Comparison of ENCODE assay signal across 17 mouse cellular contexts in the genomic region with DNA sequence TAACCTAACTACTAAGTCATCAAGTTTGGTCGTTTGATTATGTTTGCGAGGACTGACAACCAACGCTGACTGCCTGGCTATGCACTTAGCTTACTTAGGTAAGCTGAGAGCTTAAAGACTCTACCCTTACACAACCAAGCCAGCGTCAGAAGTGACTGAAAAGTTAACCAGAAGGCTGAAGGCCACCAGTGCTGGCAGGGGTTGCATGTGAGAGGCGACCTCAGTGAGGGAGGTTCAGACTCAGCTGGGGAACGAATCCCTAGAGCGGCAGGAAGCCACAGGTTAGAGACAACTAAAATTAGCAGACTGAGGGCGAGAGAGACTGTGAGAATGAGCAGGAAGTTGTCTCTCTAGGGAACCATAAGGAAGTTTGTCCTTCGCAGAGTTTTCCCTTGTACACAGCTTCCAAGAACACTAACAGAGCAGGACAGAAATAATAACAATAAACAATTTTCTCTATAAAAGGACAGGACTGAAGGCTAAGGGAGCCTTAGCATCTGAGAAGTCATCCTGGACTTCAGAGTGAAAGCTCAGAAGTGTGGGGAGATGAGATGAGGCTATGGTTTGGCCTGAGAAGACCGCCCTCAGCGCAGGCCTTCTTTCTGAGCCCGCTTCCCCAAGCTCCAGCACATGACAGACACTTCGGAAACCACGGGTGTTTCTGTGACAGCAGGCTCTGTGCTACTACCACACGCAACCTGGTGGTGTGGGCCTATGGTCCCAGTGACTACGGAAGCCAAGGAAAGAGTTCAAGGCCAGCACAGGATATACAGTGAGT.
DNase-seq lines count a peak whose midpoint lies in the region; ATAC-seq and TF ChIP-seq lines count a peak whose summit lies in the region.
"Had no signal": no experiment of that assay in that cellular context is flagged by ENCODE, and none has a peak within 500 bp of the region (broad histone marks: within the 10 kb centered on the region; RNA-seq: fewer than 3 reads in every experiment).

No protein-coding gene starts in this region.

- no peak for ATAC-seq in lung, embryonic 14.5 days (ENCODE audit: insufficient read depth)
- ATAC-seq in hindbrain, embryonic 16.5 days = no peak
- ATAC-seq: forebrain, embryonic 14.5 days; midbrain, embryonic 13.5 days had no signal

- H3K9ac ChIP-seq in lung, embryonic 14.5 days = no peak overlapping the region
- no peak overlapping the region for H3K9ac ChIP-seq in hindbrain, embryonic 16.5 days (ENCODE audit: low read depth, low read length)
- H3K9ac ChIP-seq: hindbrain, embryonic 13.5 days; liver, embryonic 14.5 days; midbrain, embryonic 13.5 days had no signal

- no peaks in the 10 kb centered on the region for H3K27me3 ChIP-seq in lung, embryonic 14.5 days (ENCODE audit: insufficient read depth, low read length)
- H3K27me3 ChIP-seq in small intestine, adult 2 months (ENCODE audit: control insufficient read depth, insufficient read depth, low read length) = no peaks in the 10 kb centered on the region
- no peaks in the 10 kb centered on the region for H3K27me3 ChIP-seq in hindbrain, embryonic 16.5 days (replicated peaks; ENCODE audit: control insufficient read depth, insufficient read depth, low read length)
- H3K27me3 ChIP-seq: hindbrain, embryonic 13.5 days; midbrain, embryonic 13.5 days had no signal

- peak; percentile 41 for DNase-seq in heart, adult 8-10 months (ENCODE audit: low spot score)
- no peak for DNase-seq in heart, postnatal 10 days
- peak; percentile 22 for DNase-seq in lung, embryonic 14.5 days
- no peak for DNase-seq in lung, postnatal 25 days (ENCODE audit: low spot score)
- DNase-seq in induced T-regulatory cell, adult 2 months (ENCODE audit: low read depth) = peak; percentile 11
- no peak for DNase-seq in layer of hippocampus, adult 11-12 months (ENCODE audit: low spot score)
- DNase-seq: adrenal gland, postnatal 36 days; B cell, adult 2 months; gastrocnemius, postnatal 14 days had no signal

- TF ChIP-seq POLR2A in small intestine, adult 2 months (IDR thresholded peaks at IDR 0.05; ENCODE audit: low read depth, low read length) = no peak

- H3K36me3 ChIP-seq in lung, embryonic 14.5 days (ENCODE audit: insufficient read depth) = peaks cover 48% of the 10 kb centered on the region
- H3K36me3 ChIP-seq in small intestine, adult 2 months (ENCODE audit: control insufficient read depth, insufficient read depth, low read length) = peaks cover 17% of the 10 kb centered on the region
- peaks cover 15% of the 10 kb centered on the region for H3K36me3 ChIP-seq in hindbrain, embryonic 16.5 days (ENCODE audit: control insufficient read depth, insufficient read depth, low read length)

- H3K27ac ChIP-seq in lung, embryonic 14.5 days (ENCODE audit: low read depth) = no peak overlapping the region; the same call in 1 of the 2 replicates
- peak overlapping the region; percentile 40 for H3K27ac ChIP-seq in small intestine, adult 2 months (ENCODE audit: insufficient read depth, low read depth, low read length)
- H3K27ac ChIP-seq in hindbrain, embryonic 16.5 days (ENCODE audit: low read depth, low read length) = no peak overlapping the region
- H3K27ac ChIP-seq: hindbrain, embryonic 13.5 days; layer of hippocampus, adult 2 months; liver, embryonic 14.5 days; midbrain, embryonic 13.5 days had no signal

- H3K4me1 ChIP-seq in lung, embryonic 14.5 days (ENCODE audit: insufficient read depth) = no peaks in the 10 kb centered on the region
- H3K4me1 ChIP-seq in small intestine, adult 2 months (ENCODE audit: control insufficient read depth, insufficient read depth, insufficient read length, low read length) = peaks cover 2% of the 10 kb centered on the region; the same call in 1 of the 2 replicates
- no peaks in the 10 kb centered on the region for H3K4me1 ChIP-seq in hindbrain, embryonic 16.5 days (ENCODE audit: control insufficient read depth, insufficient read depth, low read depth, low read length)
- H3K4me1 ChIP-seq: hindbrain, embryonic 13.5 days; midbrain, embryonic 13.5 days had no signal

- WGBS in lung, embryonic 14.5 days = 80% methylated on average over 16 of the region's 16 CpGs
- 77% methylated on average over 16 of the region's 16 CpGs for WGBS in small intestine, adult 2 months
- WGBS in hindbrain, embryonic 16.5 days = 88% methylated on average over 16 of the region's 16 CpGs

- no peaks in the 10 kb centered on the region for H3K9me3 ChIP-seq in lung, embryonic 14.5 days (ENCODE audit: low read depth, low read length)
- peaks cover 4% of the 10 kb centered on the region; the same call in 1 of the 2 replicates for H3K9me3 ChIP-seq in hindbrain, embryonic 16.5 days (ENCODE audit: control insufficient read depth, low read length)
- H3K9me3 ChIP-seq: G1E; midbrain, embryonic 13.5 days had no signal

- TF ChIP-seq CTCF in lung, embryonic 14.5 days (IDR thresholded peaks at IDR 0.05; ENCODE audit: low read depth) = no peak
- TF ChIP-seq CTCF in small intestine, adult 2 months (IDR thresholded peaks at IDR 0.05; ENCODE audit: extremely low read depth, insufficient read length, insufficient replicate concordance, low read depth, low read length) = no peak

- intact Hi-C loops in heart, postnatal 10 days (cut with DNase I) = loop anchor here (10.0 kb wide), 1 partner anchor 390 kb away; no protein-coding TSS in a partner anchor

- no peak overlapping the region for H3K4me2 ChIP-seq in lung, embryonic 14.5 days
- H3K4me2 ChIP-seq in hindbrain, embryonic 16.5 days (ENCODE audit: low read length) = no peak overlapping the region
- H3K4me2 ChIP-seq: hindbrain, embryonic 13.5 days; midbrain, embryonic 13.5 days had no signal

- H3K4me3 ChIP-seq in lung, embryonic 14.5 days (ENCODE audit: low read depth, low read length) = no peak overlapping the region
- H3K4me3 ChIP-seq in small intestine, adult 2 months (ENCODE audit: low read depth, low read length) = no peak overlapping the region
- H3K4me3 ChIP-seq in hindbrain, embryonic 16.5 days (ENCODE audit: low read length) = no peak overlapping the region
- H3K4me3 ChIP-seq: hindbrain, embryonic 13.5 days; layer of hippocampus, adult 2 months; midbrain, embryonic 13.5 days had no signal

Comparison
In these comparisons a context has a peak if more than half of its experiments do, and no peak if none do; other contexts are left out.
1. DNase-seq: peak in heart, adult 8-10 months (single experiment), lung, embryonic 14.5 days (single experiment) and induced T-regulatory cell, adult 2 months (single experiment); none in heart, postnatal 10 days (0 of 2), lung, postnatal 25 days (single experiment) and layer of hippocampus, adult 11-12 months (single experiment).